24 mouse cellular contexts compared by ENCODE assay signal in the genomic region with DNA sequence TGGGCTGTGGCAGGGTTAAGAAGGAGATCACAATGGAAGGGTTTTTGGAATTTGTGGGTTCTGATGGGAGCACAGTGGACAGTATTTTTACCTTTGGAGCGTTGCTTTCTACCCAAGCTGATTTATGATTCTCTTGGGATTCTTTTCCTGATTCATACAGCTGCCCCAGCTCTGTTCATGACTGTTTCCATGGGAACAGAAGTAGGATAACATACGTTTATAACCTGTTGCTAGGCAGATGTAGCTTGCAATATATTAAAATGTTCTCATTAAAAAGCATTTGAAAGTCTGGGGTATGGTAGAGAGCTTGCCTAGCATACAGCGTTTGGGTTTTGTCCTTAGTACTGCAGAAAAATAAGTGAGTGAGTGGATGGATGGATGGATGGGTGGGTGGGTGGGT. TPM values are rescaled to one million over a fixed set of nuclear protein-coding genes. Genes with fewer than 3 reads are reported as not detected.
DNase-seq lines count a peak whose midpoint lies in the region; ATAC-seq and TF ChIP-seq lines count a peak whose summit lies in the region.
"Had no signal": no experiment of that assay in that cellular context is flagged by ENCODE, and none has a peak within 500 bp of the region (broad histone marks: within the 10 kb centered on the region; RNA-seq: fewer than 3 reads in every experiment).

No protein-coding gene starts in this region.

- no peak overlapping the region for H3K27ac ChIP-seq in forebrain, embryonic 14.5 days (ENCODE audit: low read depth, low read length)
- H3K27ac ChIP-seq in forebrain, embryonic 13.5 days = no peak overlapping the region; the same call in 1 of the 2 replicates
- H3K27ac ChIP-seq in hindbrain, postnatal 0 days = no peak overlapping the region
- H3K27ac ChIP-seq in hindbrain, embryonic 12.5 days = no peak overlapping the region
- no peak overlapping the region for H3K27ac ChIP-seq in limb, embryonic 14.5 days (replicated peaks; ENCODE audit: low read depth, low read length)
- H3K27ac ChIP-seq in limb, embryonic 10.5 days = no peak overlapping the region
- H3K27ac ChIP-seq: embryonic facial prominence, embryonic 12.5 days; embryonic facial prominence, embryonic 15.5 days; heart, adult 2 months; hindbrain, embryonic 15.5 days; intestine, embryonic 15.5 days had no signal

- no peaks in the 10 kb centered on the region for H3K4me1 ChIP-seq in forebrain, embryonic 14.5 days (ENCODE audit: control insufficient read depth, insufficient read depth, low read length)
- no peaks in the 10 kb centered on the region for H3K4me1 ChIP-seq in forebrain, embryonic 13.5 days
- no peaks in the 10 kb centered on the region for H3K4me1 ChIP-seq in hindbrain, postnatal 0 days (ENCODE audit: insufficient read depth, low read length)
- H3K4me1 ChIP-seq in hindbrain, embryonic 12.5 days = peaks cover 4% of the 10 kb centered on the region; the same call in 1 of the 2 replicates
- 0 out of 2 replicates have a peak, but pooled peaks cover 3% of the 10 kb centered on the region for H3K4me1 ChIP-seq in limb, embryonic 14.5 days (ENCODE audit: control insufficient read depth, insufficient read depth, low read length)
- H3K4me1 ChIP-seq in limb, embryonic 10.5 days = no peaks in the 10 kb centered on the region
- H3K4me1 ChIP-seq: embryonic facial prominence, embryonic 12.5 days; embryonic facial prominence, embryonic 15.5 days; hindbrain, embryonic 15.5 days; intestine, embryonic 15.5 days had no signal

- no peak for TF ChIP-seq POLR2A in limb, embryonic 14.5 days (IDR thresholded peaks at IDR 0.05; ENCODE audit: borderline replicate concordance, extremely low read depth, insufficient read depth, insufficient read length)

- TF ChIP-seq CTCF in hindbrain, postnatal 0 days (IDR thresholded peaks at IDR 0.05; ENCODE audit: low read depth) = no peak

- WGBS in forebrain, embryonic 14.5 days = 88% methylated on average over 3 of the region's 3 CpGs
- WGBS in forebrain, embryonic 13.5 days = 94% methylated on average over 3 of the region's 3 CpGs
- WGBS in hindbrain, postnatal 0 days = 62% methylated on average over 3 of the region's 3 CpGs
- WGBS in hindbrain, embryonic 12.5 days = 85% methylated on average over 3 of the region's 3 CpGs
- WGBS in limb, embryonic 14.5 days = 44% methylated on average over 3 of the region's 3 CpGs
- 91% methylated on average over 3 of the region's 3 CpGs for WGBS in limb, embryonic 10.5 days

- H3K27me3 ChIP-seq in forebrain, embryonic 14.5 days (replicated peaks; ENCODE audit: control insufficient read depth, insufficient read depth, low read length) = no peaks in the 10 kb centered on the region
- H3K27me3 ChIP-seq in forebrain, embryonic 13.5 days = no peaks in the 10 kb centered on the region
- H3K27me3 ChIP-seq in hindbrain, postnatal 0 days (ENCODE audit: insufficient read depth, low read length) = no peaks in the 10 kb centered on the region
- H3K27me3 ChIP-seq in hindbrain, embryonic 12.5 days = no peaks in the 10 kb centered on the region
- H3K27me3 ChIP-seq in limb, embryonic 14.5 days (ENCODE audit: control insufficient read depth, insufficient read depth, low read length) = no peaks in the 10 kb centered on the region
- no peaks in the 10 kb centered on the region for H3K27me3 ChIP-seq in limb, embryonic 10.5 days (ENCODE audit: low read depth, poor library complexity, severe bottlenecking)
- H3K27me3 ChIP-seq: CH12.LX; embryonic facial prominence, embryonic 12.5 days; embryonic facial prominence, embryonic 15.5 days; hindbrain, embryonic 15.5 days; intestine, embryonic 15.5 days had no signal

- H3K9me3 ChIP-seq in forebrain, embryonic 14.5 days (replicated peaks; ENCODE audit: control insufficient read depth, low read length) = no peaks in the 10 kb centered on the region
- H3K9me3 ChIP-seq in forebrain, embryonic 13.5 days (replicated peaks) = no peaks in the 10 kb centered on the region
- no peaks in the 10 kb centered on the region for H3K9me3 ChIP-seq in hindbrain, postnatal 0 days (ENCODE audit: low read length)
- H3K9me3 ChIP-seq in hindbrain, embryonic 12.5 days (replicated peaks) = no peaks in the 10 kb centered on the region
- no peaks in the 10 kb centered on the region for H3K9me3 ChIP-seq in limb, embryonic 14.5 days (ENCODE audit: control insufficient read depth, low read length)
- no peaks in the 10 kb centered on the region for H3K9me3 ChIP-seq in limb, embryonic 10.5 days (replicated peaks)
- H3K9me3 ChIP-seq: embryonic facial prominence, embryonic 12.5 days; embryonic facial prominence, embryonic 15.5 days; G1E; hindbrain, embryonic 15.5 days; intestine, embryonic 15.5 days had no signal

- ATAC-seq in forebrain, embryonic 14.5 days = no peak
- no peak for ATAC-seq in forebrain, embryonic 13.5 days
- ATAC-seq in hindbrain, postnatal 0 days = no peak
- ATAC-seq in hindbrain, embryonic 12.5 days (ENCODE audit: low FRiP score) = no peak
- no peak for ATAC-seq in limb, embryonic 14.5 days (ENCODE audit: low FRiP score, low read depth)
- ATAC-seq: intestine, embryonic 15.5 days had no signal

- H3K4me2 ChIP-seq in forebrain, embryonic 14.5 days (ENCODE audit: low read length) = no peak overlapping the region
- no peak overlapping the region for H3K4me2 ChIP-seq in forebrain, embryonic 13.5 days
- H3K4me2 ChIP-seq in hindbrain, postnatal 0 days (ENCODE audit: low read depth, low read length) = no peak overlapping the region
- H3K4me2 ChIP-seq in hindbrain, embryonic 12.5 days (replicated peaks) = no peak overlapping the region
- no peak overlapping the region for H3K4me2 ChIP-seq in limb, embryonic 14.5 days (replicated peaks; ENCODE audit: low read depth, low read length, severe bottlenecking)
- H3K4me2 ChIP-seq: embryonic facial prominence, embryonic 12.5 days; embryonic facial prominence, embryonic 15.5 days; heart, embryonic 11.5 days; hindbrain, embryonic 15.5 days; intestine, embryonic 15.5 days had no signal

- DNase-seq in forebrain, embryonic 14.5 days (ENCODE audit: low spot score) = peak; percentile 19
- peak; percentile 29 for DNase-seq in hindbrain, postnatal 0 days (ENCODE audit: low spot score)
- DNase-seq in limb, embryonic 14.5 days (ENCODE audit: low spot score) = peak; percentile 20
- DNase-seq in limb, embryonic 10.5 days (ENCODE audit: low spot score) = no peak
- DNase-seq in 3T3-L1 (ENCODE audit: low read depth, low spot score) (peak; percentile 19), liver (no peak)
- DNase-seq: adrenal gland, adult 2 months; adrenal gland, postnatal 14 days; B cell, adult 2 months; cerebellum, adult 11 months; cerebellum, adult 2 months; cerebellum, adult 9-11 months; cerebellum, postnatal 25 days; gastrocnemius, postnatal 25 days; heart, adult 2 months had no signal

- H3K4me3 ChIP-seq in forebrain, embryonic 14.5 days (ENCODE audit: low read depth, low read length) = no peak overlapping the region
- no peak overlapping the region for H3K4me3 ChIP-seq in forebrain, embryonic 13.5 days
- no peak overlapping the region for H3K4me3 ChIP-seq in hindbrain, postnatal 0 days (ENCODE audit: low read length)
- H3K4me3 ChIP-seq in hindbrain, embryonic 12.5 days = no peak overlapping the region
- H3K4me3 ChIP-seq in limb, embryonic 14.5 days (replicated peaks; ENCODE audit: low read length) = no peak overlapping the region
- H3K4me3 ChIP-seq in limb, embryonic 10.5 days = no peak overlapping the region
- H3K4me3 ChIP-seq: embryonic facial prominence, embryonic 12.5 days; embryonic facial prominence, embryonic 15.5 days; heart, adult 2 months; hindbrain, embryonic 15.5 days; intestine, embryonic 15.5 days had no signal

- H3K9ac ChIP-seq in forebrain, embryonic 14.5 days (ENCODE audit: low read length) = no peak overlapping the region
- no peak overlapping the region for H3K9ac ChIP-seq in forebrain, embryonic 13.5 days
- no peak overlapping the region for H3K9ac ChIP-seq in hindbrain, postnatal 0 days (replicated peaks; ENCODE audit: low read length)
- H3K9ac ChIP-seq in hindbrain, embryonic 12.5 days = no peak overlapping the region
- no peak overlapping the region for H3K9ac ChIP-seq in limb, embryonic 14.5 days (ENCODE audit: low read depth, low read length, severe bottlenecking)
- H3K9ac ChIP-seq: embryonic facial prominence, embryonic 12.5 days; embryonic facial prominence, embryonic 15.5 days; hindbrain, embryonic 15.5 days; intestine, embryonic 15.5 days had no signal

- no peaks in the 10 kb centered on the region for H3K36me3 ChIP-seq in forebrain, embryonic 14.5 days (ENCODE audit: control insufficient read depth, insufficient read depth, low read length)
- peaks cover 2% of the 10 kb centered on the region for H3K36me3 ChIP-seq in forebrain, embryonic 13.5 days (ENCODE audit: poor library complexity, severe bottlenecking)
- H3K36me3 ChIP-seq in hindbrain, postnatal 0 days (ENCODE audit: insufficient read depth, low read length) = no peaks in the 10 kb centered on the region
- H3K36me3 ChIP-seq in hindbrain, embryonic 12.5 days = no peaks in the 10 kb centered on the region
- peaks cover 6% of the 10 kb centered on the region; the same call in 1 of the 2 replicates for H3K36me3 ChIP-seq in limb, embryonic 14.5 days (ENCODE audit: control insufficient read depth, insufficient read depth, low read length)
- H3K36me3 ChIP-seq in limb, embryonic 10.5 days = peaks cover 22% of the 10 kb centered on the region
- H3K36me3 ChIP-seq: hindbrain, embryonic 15.5 days had no signal

RNA-seq across cellular contexts. Expression of a gene that starts 25.1 kb away (rescaled TPM):
- polyA plus RNA-seq in forebrain, embryonic 14.5 days (2014; fragmentation: Nextera tagmentation; extraction: Ambion mirVana) = 8.5 and 9.7 TPM in 2 replicates
- polyA plus RNA-seq in forebrain, embryonic 13.5 days (2015; fragmentation: Nextera tagmentation; extraction: Ambion mirVana) = 8.0 and 8.4 TPM in 2 replicates
- 11.1 and 13.1 TPM in 2 replicates for total RNA-seq in hindbrain, postnatal 0 days (2014; rRNA removed)
- 3.0 and 3.1 TPM in 2 replicates for polyA plus RNA-seq in hindbrain, postnatal 0 days (2015; fragmentation: Nextera tagmentation; extraction: Ambion mirVana)
- polyA plus RNA-seq in hindbrain, embryonic 12.5 days (2016; fragmentation: Nextera tagmentation; extraction: Ambion mirVana) = 8.8 and 10.0 TPM in 2 replicates
- 29.4 and 30.2 TPM in 2 replicates for polyA plus RNA-seq in limb, embryonic 14.5 days (2012; rRNA removed)
- polyA plus RNA-seq in limb, embryonic 14.5 days (2014; fragmentation: Nextera tagmentation; extraction: Ambion mirVana) = 17.7 and 20.6 TPM in 2 replicates
- polyA plus RNA-seq in limb, embryonic 10.5 days (2016; fragmentation: Nextera tagmentation; extraction: Ambion mirVana) = 7.9 and 9.1 TPM in 2 replicates

Comparison
In these comparisons a context has a peak if more than half of its experiments do, and no peak if none do; other contexts are left out.
1. DNase-seq: peak in forebrain, embryonic 14.5 days (single experiment), hindbrain, postnatal 0 days (single experiment), limb, embryonic 14.5 days (single experiment) and 3T3-L1 (single experiment); none in limb, embryonic 10.5 days (single experiment) and liver (single experiment).